Mouse (Mus musculus): ENCODE measurements around the gene Olfr282. TPM values are rescaled to one million over a fixed set of nuclear protein-coding genes. Genes with fewer than 3 reads are reported as not detected.
"Not testable (repeated sequence)": the region's sequence is repeated elsewhere in the genome, so short reads cannot be mapped to it uniquely, and the experiment has no call there.

Olfr282 gene
- total RNA-seq (2021): not detected
- long read RNA-seq, experiment 1: 0 reads
- long read RNA-seq, experiment 2: 0 reads

- intact Hi-C loops (cut with DNase I); DNase-seq (ENCODE audit: extremely low spot score in 1 of 2, low spot score in 2 of 2); H3K27ac ChIP-seq: not testable (repeated sequence)
Measured at GRCm38 (mm10) chr15:98430925-98431324, at the start of gene Olfr282. TSS of gene Olfr282 (plus strand) at chr15:98431225.

GRCm38 (mm10) chr15:98387621-98388020 is 43.4 kb upstream of the Olfr282 start:
- no peak for TF ChIP-seq CTCF (IDR thresholded peaks at IDR 0.05)
- intact Hi-C loops (cut with DNase I): no loop called here
- no peak for DNase-seq (ENCODE audit: extremely low spot score in 1 of 2, low spot score in 2 of 2)
- Histone ChIP-seq H3K27ac (no peak overlapping the region), H3K4me3 (no peak overlapping the region)

More at GRCm38 (mm10) chr15:98430925-98431324, at the start of gene Olfr282:
- not testable (repeated sequence) for H3K4me3 ChIP-seq

GRCm38 (mm10) chr15:98389796-98390195 is 41.2 kb upstream of the Olfr282 start:
- no peak overlapping the region for H3K27ac ChIP-seq
- TF ChIP-seq CTCF (IDR thresholded peaks at IDR 0.05): peak; percentile 87
- DNase-seq (ENCODE audit: extremely low spot score in 1 of 2, low spot score in 2 of 2): peak; percentile 62 to 71
- H3K4me3 ChIP-seq: no peak overlapping the region
- intact Hi-C loops (cut with DNase I): loop anchor here (1.0 to 2.0 kb wide), 2 partner anchors 208 to 299 kb away; no protein-coding TSS in a partner anchor

GRCm38 (mm10) chr15:98391081-98391902 is 39.7 kb upstream of the Olfr282 start:
- Histone ChIP-seq H3K4me3 (no peak overlapping the region), H3K27ac (no peak overlapping the region)
- intact Hi-C loops (cut with DNase I): loop anchor here (2.0 kb wide), 1 partner anchor 300 kb away; no protein-coding TSS in a partner anchor
- no peak for DNase-seq (ENCODE audit: extremely low spot score in 1 of 2, low spot score in 2 of 2)
- TF ChIP-seq CTCF (IDR thresholded peaks at IDR 0.05): no peak

GRCm38 (mm10) chr15:98391903-98392187 is 39.2 kb upstream of the Olfr282 start:
- no peak for TF ChIP-seq CTCF (IDR thresholded peaks at IDR 0.05)
- no peak overlapping the region for H3K4me3 ChIP-seq
- no peak overlapping the region for H3K27ac ChIP-seq
- no peak for DNase-seq (ENCODE audit: extremely low spot score in 1 of 2, low spot score in 2 of 2)
- intact Hi-C loops (cut with DNase I): loop anchor here (2.0 kb wide), 1 partner anchor 301 kb away; no protein-coding TSS in a partner anchor

- H3K4me3 ChIP-seq: no peak overlapping the region
- DNase-seq (ENCODE audit: extremely low spot score in 1 of 2, low spot score in 2 of 2): no peak
- H3K27ac ChIP-seq: no peak overlapping the region
- intact Hi-C loops (cut with DNase I): no loop called here
- no peak for TF ChIP-seq CTCF (IDR thresholded peaks at IDR 0.05)
Measured at GRCm38 (mm10) chr15:98397136-98397535, 33.9 kb upstream of the Olfr282 start.

GRCm38 (mm10) chr15:98402356-98402755 is 28.7 kb upstream of the Olfr282 start:
- intact Hi-C loops (cut with DNase I): no loop called here
- no peak for DNase-seq (ENCODE audit: extremely low spot score in 1 of 2, low spot score in 2 of 2)
- no peak overlapping the region for H3K27ac ChIP-seq
- TF ChIP-seq CTCF (IDR thresholded peaks at IDR 0.05): no peak
- no peak overlapping the region for H3K4me3 ChIP-seq

- H3K4me3 ChIP-seq: no peak overlapping the region
- peak; percentile 12 to 34 for DNase-seq (ENCODE audit: extremely low spot score in 1 of 2, low spot score in 2 of 2)
- intact Hi-C loops (cut with DNase I): no loop called here
- H3K27ac ChIP-seq: no peak overlapping the region
- TF ChIP-seq CTCF (IDR thresholded peaks at IDR 0.05): peak; percentile 59
Measured at GRCm38 (mm10) chr15:98408406-98409060, 22.5 kb upstream of the Olfr282 start.

- Histone ChIP-seq H3K27ac (no peak overlapping the region), H3K4me3 (no peak overlapping the region)
- TF ChIP-seq CTCF (IDR thresholded peaks at IDR 0.05): no peak
- intact Hi-C loops (cut with DNase I): no loop called here
- DNase-seq (ENCODE audit: extremely low spot score in 1 of 2, low spot score in 2 of 2): no peak
Measured at GRCm38 (mm10) chr15:98409635-98410034, 21.4 kb upstream of the Olfr282 start.

- TF ChIP-seq CTCF (IDR thresholded peaks at IDR 0.05): no peak
- H3K27ac ChIP-seq: no peak overlapping the region
- no peak overlapping the region for H3K4me3 ChIP-seq
- no peak for DNase-seq (ENCODE audit: extremely low spot score in 1 of 2, low spot score in 2 of 2)
- intact Hi-C loops (cut with DNase I): no loop called here
Measured at GRCm38 (mm10) chr15:98410249-98410648, 20.8 kb upstream of the Olfr282 start.

- no peak overlapping the region for H3K4me3 ChIP-seq
- DNase-seq (ENCODE audit: extremely low spot score in 1 of 2, low spot score in 2 of 2): no peak
- intact Hi-C loops (cut with DNase I): no loop called here
- no peak for TF ChIP-seq CTCF (IDR thresholded peaks at IDR 0.05)
- no peak overlapping the region for H3K27ac ChIP-seq
Measured at GRCm38 (mm10) chr15:98415996-98416395, 15.0 kb upstream of the Olfr282 start.

GRCm38 (mm10) chr15:98416802-98417201 is 14.2 kb upstream of the Olfr282 start:
- H3K4me3 ChIP-seq; DNase-seq (ENCODE audit: extremely low spot score in 1 of 2, low spot score in 2 of 2); intact Hi-C loops (cut with DNase I); H3K27ac ChIP-seq: not testable (repeated sequence)

- intact Hi-C loops (cut with DNase I); H3K27ac ChIP-seq; H3K4me3 ChIP-seq; DNase-seq (ENCODE audit: extremely low spot score in 1 of 2, low spot score in 2 of 2): not testable (repeated sequence)
Measured at GRCm38 (mm10) chr15:98417285-98417684, 13.7 kb upstream of the Olfr282 start.
